8 mouse cellular contexts compared by ENCODE assay signal in genomic region chr14:54413877-54414700, GRCm38 (mm10). TPM values are rescaled to one million over a fixed set of nuclear protein-coding genes. Genes with fewer than 3 reads are reported as not detected.
DNase-seq lines count a peak whose midpoint lies in the region; ATAC-seq and TF ChIP-seq lines count a peak whose summit lies in the region.

No protein-coding gene starts in this region.

- no peak for TF ChIP-seq CTCF in thymus, adult 2 months (IDR thresholded peaks at IDR 0.05; ENCODE audit: borderline replicate concordance, control insufficient read depth, extremely low read depth, insufficient read depth, low read length, poor library complexity)
- no peak for TF ChIP-seq CTCF in lung, postnatal 0 days (IDR thresholded peaks at IDR 0.05)

- H3K4me2 ChIP-seq in kidney, embryonic 14.5 days (replicated peaks; ENCODE audit: low read depth, low read length) = peak overlapping the region; percentile 47
- H3K4me2 ChIP-seq in lung, postnatal 0 days (replicated peaks; ENCODE audit: low read depth, low read length) = peak overlapping the region; percentile 56

- 0 out of 2 replicates have a peak, but pooled peaks have one; percentile 28 for TF ChIP-seq EP300 in lung, postnatal 0 days (IDR thresholded peaks at IDR 0.05)

- peaks cover 20% of the 10 kb centered on the region for H3K4me1 ChIP-seq in thymus, adult 2 months (replicated peaks; ENCODE audit: control insufficient read depth, insufficient read depth, low read length)
- H3K4me1 ChIP-seq in kidney, embryonic 14.5 days (ENCODE audit: control insufficient read depth, insufficient read depth, low read length) = peaks cover 33% of the 10 kb centered on the region
- peaks cover 33% of the 10 kb centered on the region for H3K4me1 ChIP-seq in lung, postnatal 0 days (ENCODE audit: insufficient read depth, low read depth, low read length)

- ATAC-seq in granulocyte monocyte progenitor cell, adult 5-6 weeks (replicated peaks; ENCODE audit: poor library complexity, severe bottlenecking) = 0 out of 2 replicates have a peak, but pooled peaks have one; percentile 4
- peak; percentile 45 for ATAC-seq in kidney, embryonic 14.5 days (ENCODE audit: low FRiP score, low TSS enrichment)
- ATAC-seq in lung, postnatal 0 days = peak; percentile 33

- H3K9ac ChIP-seq in kidney, embryonic 14.5 days (ENCODE audit: low read depth, low read length) = peak overlapping the region; percentile 47; the same call in 1 of the 2 replicates
- H3K9ac ChIP-seq in lung, postnatal 0 days (replicated peaks; ENCODE audit: low read depth) = peak overlapping the region; percentile 38; the same call in 1 of the 2 replicates

- H3K9me3 ChIP-seq in kidney, embryonic 14.5 days (ENCODE audit: control insufficient read depth, low read length) = no peaks in the 10 kb centered on the region
- no peaks in the 10 kb centered on the region for H3K9me3 ChIP-seq in lung, postnatal 0 days (ENCODE audit: low read length)

- H3K4me3 ChIP-seq in thymus, adult 2 months (ENCODE audit: control insufficient read depth, insufficient read depth, low read length) = peak overlapping the region; percentile 7
- peak overlapping the region; percentile 22 for H3K4me3 ChIP-seq in kidney, embryonic 14.5 days (ENCODE audit: low read length)
- 0 out of 2 replicates have a peak overlapping the region, but pooled peaks have one; percentile 16 for H3K4me3 ChIP-seq in lung, postnatal 0 days (ENCODE audit: low read depth, low read length)

- H3K27me3 ChIP-seq in thymus, adult 2 months (ENCODE audit: control insufficient read depth, insufficient read depth, low read length) = no peaks in the 10 kb centered on the region
- H3K27me3 ChIP-seq in kidney, embryonic 14.5 days (ENCODE audit: control insufficient read depth, insufficient read depth, low read length) = no peaks in the 10 kb centered on the region
- H3K27me3 ChIP-seq in lung, postnatal 0 days (replicated peaks; ENCODE audit: insufficient read depth, low read length) = no peaks in the 10 kb centered on the region

- no peak for TF ChIP-seq POLR2A in thymus, adult 2 months (IDR thresholded peaks at IDR 0.05; ENCODE audit: control insufficient read depth, extremely low read depth, insufficient read depth, low read length, poor library complexity)

- 13% methylated on average over 18 of the region's 18 CpGs for WGBS in thymus, adult 2 months
- WGBS in kidney, embryonic 14.5 days = 7% methylated on average over 18 of the region's 18 CpGs
- 14% methylated on average over 16 of the region's 18 CpGs for WGBS in lung, postnatal 0 days

- H3K27ac ChIP-seq in thymus, adult 2 months (ENCODE audit: control insufficient read depth, insufficient read depth, low read length) = peak overlapping the region; percentile 1; the same call in 1 of the 2 replicates
- peak overlapping the region; percentile 55; the same call in 1 of the 2 replicates for H3K27ac ChIP-seq in kidney, embryonic 14.5 days (ENCODE audit: low read depth, low read length)
- peak overlapping the region; percentile 90 for H3K27ac ChIP-seq in lung, postnatal 0 days (ENCODE audit: low read length)

- DNase-seq in thymus, adult 2 months = peak; percentile 32
- DNase-seq in thymus, postnatal 0 days (ENCODE audit: low spot score) = no peak
- DNase-seq in lung, postnatal 0 days (ENCODE audit: low spot score) = peak; percentile 78
- DNase-seq in cerebellum, adult 18-20 months = no peak
- DNase-seq in right cerebral cortex, postnatal 4 days = no peak
- DNase-seq in layer of hippocampus, postnatal 36 days = no peak

- no peaks in the 10 kb centered on the region for H3K36me3 ChIP-seq in thymus, adult 2 months (ENCODE audit: control insufficient read depth, insufficient read depth, low read length)
- no peaks in the 10 kb centered on the region for H3K36me3 ChIP-seq in kidney, embryonic 14.5 days (ENCODE audit: control insufficient read depth, insufficient read depth, low read length)
- H3K36me3 ChIP-seq in lung, postnatal 0 days (ENCODE audit: insufficient read depth, low read length) = no peaks in the 10 kb centered on the region

RNA-seq across cellular contexts. Expression of gene Slc7a7, which starts 3.5 kb away (rescaled TPM):
- polyA plus RNA-seq in thymus, adult 2 months (2012; rRNA removed) = 24.2 and 29.3 TPM in 2 replicates
- 6.5 and 8.1 TPM in 2 replicates for polyA plus RNA-seq in thymus, postnatal 0 days (2015; fragmentation: Nextera tagmentation; extraction: Ambion mirVana)
- total RNA-seq in granulocyte monocyte progenitor cell, adult 5-6 weeks (2014; fragmentation: Nextera tagmentation) = 10.3 and 10.7 TPM in 2 replicates
- total RNA-seq in granulocyte monocyte progenitor cell, adult 5-6 weeks (2017) = 3.0 and 3.1 TPM in 2 replicates
- 6.9 and 9.6 TPM in 2 replicates for polyA plus RNA-seq in kidney, embryonic 14.5 days (2014; fragmentation: Nextera tagmentation; extraction: Ambion mirVana)
- polyA plus RNA-seq in lung, postnatal 0 days (2015; fragmentation: Nextera tagmentation; extraction: Ambion mirVana) = 20.7 and 24.3 TPM in 2 replicates
- total RNA-seq in layer of hippocampus, postnatal 36 days (2021) = 1 to 10 TPM; 2.4 to 2.7 TPM

RNA-seq across cellular contexts. Expression of gene Mrpl52, which starts 12.6 kb away (rescaled TPM):
- polyA plus RNA-seq in thymus, adult 2 months (2012; rRNA removed) = 211 and 214 TPM in 2 replicates
- 297 and 318 TPM in 2 replicates for polyA plus RNA-seq in thymus, postnatal 0 days (2015; fragmentation: Nextera tagmentation; extraction: Ambion mirVana)
- total RNA-seq in granulocyte monocyte progenitor cell, adult 5-6 weeks (2014; fragmentation: Nextera tagmentation) = 63.7 and 100 TPM in 2 replicates
- total RNA-seq in granulocyte monocyte progenitor cell, adult 5-6 weeks (2017) = 34.0 and 40.1 TPM in 2 replicates
- 269 and 360 TPM in 2 replicates for polyA plus RNA-seq in kidney, embryonic 14.5 days (2014; fragmentation: Nextera tagmentation; extraction: Ambion mirVana)
- polyA plus RNA-seq in lung, postnatal 0 days (2015; fragmentation: Nextera tagmentation; extraction: Ambion mirVana) = 251 and 266 TPM in 2 replicates
- 100 to 1,000 TPM; 105 to 108 TPM for total RNA-seq in layer of hippocampus, postnatal 36 days (2021)

RNA-seq across cellular contexts. Expression of gene Mmp14, which starts 17.3 kb away (rescaled TPM):
- 76.5 and 89.3 TPM in 2 replicates for polyA plus RNA-seq in thymus, adult 2 months (2012; rRNA removed)
- polyA plus RNA-seq in thymus, postnatal 0 days (2015; fragmentation: Nextera tagmentation; extraction: Ambion mirVana) = 35.6 and 36.1 TPM in 2 replicates
- total RNA-seq in granulocyte monocyte progenitor cell, adult 5-6 weeks (2014; fragmentation: Nextera tagmentation) = not detected in 2 replicates
- not detected in 2 replicates for total RNA-seq in granulocyte monocyte progenitor cell, adult 5-6 weeks (2017)
- 101 and 167 TPM in 2 replicates for polyA plus RNA-seq in kidney, embryonic 14.5 days (2014; fragmentation: Nextera tagmentation; extraction: Ambion mirVana)
- polyA plus RNA-seq in lung, postnatal 0 days (2015; fragmentation: Nextera tagmentation; extraction: Ambion mirVana) = 150 and 155 TPM in 2 replicates
- 10 to 100 TPM; 18.3 to 20.0 TPM for total RNA-seq in layer of hippocampus, postnatal 36 days (2021)

RNA-seq across cellular contexts. Expression of gene Lrp10, which starts 49.8 kb away (rescaled TPM):
- 308 and 317 TPM in 2 replicates for polyA plus RNA-seq in thymus, adult 2 months (2012; rRNA removed)
- polyA plus RNA-seq in thymus, postnatal 0 days (2015; fragmentation: Nextera tagmentation; extraction: Ambion mirVana) = 88.3 and 93.7 TPM in 2 replicates
- total RNA-seq in granulocyte monocyte progenitor cell, adult 5-6 weeks (2014; fragmentation: Nextera tagmentation) = 37.3 and 41.5 TPM in 2 replicates
- total RNA-seq in granulocyte monocyte progenitor cell, adult 5-6 weeks (2017) = 20.0 and 23.7 TPM in 2 replicates
- polyA plus RNA-seq in kidney, embryonic 14.5 days (2014; fragmentation: Nextera tagmentation; extraction: Ambion mirVana) = 32.0 and 47.0 TPM in 2 replicates
- 92.5 and 96.5 TPM in 2 replicates for polyA plus RNA-seq in lung, postnatal 0 days (2015; fragmentation: Nextera tagmentation; extraction: Ambion mirVana)
- 10 to 100 TPM; 26.4 to 29.6 TPM for total RNA-seq in layer of hippocampus, postnatal 36 days (2021)

RNA-seq across cellular contexts. Expression of gene Oxa1l, which starts 53.5 kb away (rescaled TPM):
- 177 and 188 TPM in 2 replicates for polyA plus RNA-seq in thymus, adult 2 months (2012; rRNA removed)
- 50.9 and 53.4 TPM in 2 replicates for polyA plus RNA-seq in thymus, postnatal 0 days (2015; fragmentation: Nextera tagmentation; extraction: Ambion mirVana)
- total RNA-seq in granulocyte monocyte progenitor cell, adult 5-6 weeks (2014; fragmentation: Nextera tagmentation) = 43.2 and 53.8 TPM in 2 replicates
- 30.6 and 51.1 TPM in 2 replicates for total RNA-seq in granulocyte monocyte progenitor cell, adult 5-6 weeks (2017)
- polyA plus RNA-seq in kidney, embryonic 14.5 days (2014; fragmentation: Nextera tagmentation; extraction: Ambion mirVana) = 63.1 and 69.7 TPM in 2 replicates
- polyA plus RNA-seq in lung, postnatal 0 days (2015; fragmentation: Nextera tagmentation; extraction: Ambion mirVana) = 31.5 and 35.0 TPM in 2 replicates
- total RNA-seq in layer of hippocampus, postnatal 36 days (2021) = 10 to 100 TPM; 49.5 to 50.8 TPM

Comparison
In these comparisons a context has a peak if more than half of its experiments do, and no peak if none do; other contexts are left out.
1. DNase-seq: peak in thymus, adult 2 months (single experiment) and lung, postnatal 0 days (single experiment); none in thymus, postnatal 0 days (single experiment), cerebellum, adult 18-20 months (0 of 2), right cerebral cortex, postnatal 4 days (single experiment) and layer of hippocampus, postnatal 36 days (0 of 2).
2. H3K27ac ChIP-seq: peak in every context shown above with its lines; median percentile 90 in lung, postnatal 0 days; 55 in kidney, embryonic 14.5 days; 1 in thymus, adult 2 months.
3. Peak in every context shown above with its lines, with median percentiles within 50 percentile points of each other: H3K4me3 ChIP-seq and ATAC-seq.